Mouse (Mus musculus): ENCODE results near the gene Rab3il1.

DNA sequence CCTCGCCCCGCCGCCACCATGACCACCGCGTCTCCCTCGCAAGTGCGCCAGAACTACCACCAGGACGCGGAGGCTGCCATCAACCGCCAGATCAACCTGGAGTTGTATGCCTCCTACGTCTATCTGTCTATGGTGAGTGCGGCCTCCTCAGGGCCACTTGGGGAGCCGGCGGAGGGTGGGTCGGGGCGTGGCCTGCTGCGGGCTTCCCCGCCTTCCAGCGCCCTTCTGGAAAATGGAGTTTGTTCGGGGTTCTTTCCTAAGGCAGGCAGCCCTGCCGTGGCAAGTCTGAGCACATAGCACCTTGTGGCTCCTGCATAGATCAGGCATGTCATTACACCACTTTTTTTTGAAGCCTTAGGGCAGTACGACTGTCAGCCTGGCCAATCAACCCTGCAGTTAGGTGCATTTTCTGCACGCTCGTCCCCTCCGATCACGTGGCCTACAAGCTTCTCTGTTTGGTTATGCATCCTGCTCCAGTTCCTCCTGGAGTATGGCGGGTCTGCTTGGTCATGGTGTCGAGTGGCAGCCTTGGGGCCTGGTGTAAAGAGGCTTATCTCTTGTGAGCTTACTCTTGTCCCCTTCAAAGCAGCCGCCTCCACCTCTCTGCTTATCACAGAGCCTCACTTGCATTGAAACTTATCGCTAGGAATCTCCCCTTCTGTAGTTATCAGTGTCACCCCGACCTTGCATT, 18.5 kb upstream of the Rab3il1 start:
- TF ChIP-seq CTCF (IDR thresholded peaks at IDR 0.05; ENCODE audit: low read depth, low read length): no peak
- no peak for TF ChIP-seq EP300 (IDR thresholded peaks at IDR 0.05; ENCODE audit: insufficient read depth, low read depth, low read length)

Data from ES-Bruce4 (cell line).